Mouse (Mus musculus) thymus, postnatal 0 days (tissue): ENCODE data around the gene Zfp503. TPM values are rescaled to one million over a fixed set of nuclear protein-coding genes. Genes with fewer than 3 reads are reported as not detected.

ENCODE experiments used
- DNase-seq: peaks from one replicate; pipeline ENCODE4 v3.0.0-alpha.2; 2015; ENCODE audit warnings: low spot score
- microRNA-seq: library from miRNA; unstranded; fragments of <30 nt; microRNA quantifications from one replicate; pipeline ENCODE4, GENCODE M21; 2016; ENCODE audit warnings: borderline number of aligned reads
- polyA plus RNA-seq: library from polyadenylated mRNA; unstranded; fragments of >200 nt; fragmentation: Nextera tagmentation; extraction: Ambion mirVana; gene quantifications from 2 replicates; pipeline ENCODE4 v1.2.1, GENCODE M21; 2015

Gene Zfp503
- polyA plus RNA-seq, 1 experiment from 2014 or later, result 3.0 TPM

DNA sequence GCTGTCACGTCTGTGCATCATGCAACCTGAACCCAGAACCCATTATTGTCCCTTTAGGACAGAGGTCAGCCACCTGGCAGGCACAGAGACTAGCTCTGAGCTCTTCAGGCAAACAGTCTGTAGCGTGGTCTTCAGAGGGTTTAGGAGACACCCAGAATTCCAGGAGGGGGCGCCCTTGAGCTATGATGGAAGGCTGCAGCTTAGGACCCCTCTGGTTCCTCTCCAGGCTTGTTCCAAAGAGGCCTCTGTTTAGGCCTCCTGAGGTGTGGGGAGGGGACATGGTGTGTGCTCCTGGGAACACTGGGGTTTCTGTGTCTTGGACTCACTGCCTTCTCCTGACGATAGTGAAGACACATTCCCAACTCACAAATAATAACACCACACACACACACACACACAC is 20.4 kb downstream of the Zfp503 start:
- peak; percentile 67 for DNase-seq

DNA sequence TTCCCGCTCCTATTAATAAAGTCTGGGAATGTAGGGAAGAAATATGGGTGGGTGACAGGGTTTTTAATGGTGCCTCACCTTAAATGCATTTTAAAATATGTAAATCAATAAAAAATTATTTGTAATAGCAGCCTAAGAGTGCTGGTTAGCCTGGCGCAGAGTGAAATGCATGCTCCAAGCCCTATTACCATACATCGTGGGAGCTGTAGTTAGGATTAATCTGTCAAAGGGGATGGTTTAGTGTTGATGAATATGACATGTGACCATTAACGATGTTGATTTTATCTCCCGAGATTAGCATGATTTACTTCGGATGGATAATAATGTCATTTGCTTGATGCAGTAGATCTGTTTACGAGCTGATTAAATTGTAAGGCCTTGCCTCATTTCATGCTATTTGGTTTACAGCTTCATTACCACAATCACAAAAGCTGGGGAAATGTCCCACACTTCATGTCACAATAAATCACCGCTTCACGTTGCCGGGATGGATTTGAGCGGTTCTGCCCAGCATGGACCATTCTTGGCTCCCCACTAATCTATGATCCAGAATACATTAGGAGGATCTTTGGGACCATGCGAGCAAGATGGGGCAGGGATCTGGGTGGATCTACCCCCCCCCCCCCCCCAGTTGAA is 21.9 kb downstream of the Zfp503 start:
- DNase-seq, result no peak

DNA sequence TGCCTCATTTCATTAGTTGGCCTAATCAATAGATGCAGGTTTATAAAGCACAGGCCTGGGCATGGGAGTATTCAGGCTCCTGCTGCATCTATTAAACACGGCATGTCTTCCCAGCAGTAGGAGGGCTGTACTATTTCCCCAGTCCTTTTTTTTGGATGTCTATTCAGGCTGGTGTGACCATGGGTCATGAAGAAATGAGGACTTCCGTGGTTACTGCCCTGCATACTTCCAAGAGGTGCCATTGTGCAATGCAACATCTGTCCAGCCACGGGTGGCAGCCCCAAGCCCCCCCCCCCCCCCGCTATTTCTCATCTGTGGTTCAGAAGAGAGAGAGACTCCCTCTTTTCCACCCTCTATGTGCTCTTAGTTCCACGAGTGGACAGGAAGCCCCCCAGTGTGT is 23.1 kb downstream of the Zfp503 start:
- no peak for DNase-seq

DNA sequence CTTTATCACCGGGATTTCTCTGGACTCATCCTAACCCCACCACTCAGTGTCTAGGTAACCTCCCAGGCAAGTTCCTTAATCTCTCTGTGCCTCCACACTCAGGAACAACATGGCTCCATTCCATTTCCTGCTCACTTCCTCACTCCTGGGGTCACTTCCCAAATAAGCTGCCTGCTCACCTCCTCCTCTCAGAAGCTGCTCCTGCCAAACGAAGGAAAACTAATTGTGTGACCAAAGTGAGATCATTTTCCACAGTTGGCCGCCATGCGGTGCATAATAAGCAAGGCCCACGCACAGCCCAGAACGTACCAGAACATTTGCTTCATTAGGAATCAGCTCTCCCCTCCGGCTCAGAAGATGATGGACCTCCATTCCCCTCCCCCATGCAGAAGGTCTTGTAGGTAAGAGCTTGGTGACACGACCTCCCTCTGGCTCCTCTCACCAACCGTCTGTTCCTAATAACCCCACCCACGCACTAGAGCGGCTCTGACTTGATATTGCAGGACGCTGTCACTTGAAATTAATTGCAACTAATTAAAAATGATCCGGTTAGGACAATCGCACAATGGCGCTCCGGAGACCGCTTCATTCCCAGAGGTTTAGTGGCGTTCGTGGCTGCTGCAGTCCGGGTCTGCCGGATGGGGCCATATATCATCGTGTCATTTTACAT is 26.9 kb downstream of the Zfp503 start:
- no peak for DNase-seq

DNA sequence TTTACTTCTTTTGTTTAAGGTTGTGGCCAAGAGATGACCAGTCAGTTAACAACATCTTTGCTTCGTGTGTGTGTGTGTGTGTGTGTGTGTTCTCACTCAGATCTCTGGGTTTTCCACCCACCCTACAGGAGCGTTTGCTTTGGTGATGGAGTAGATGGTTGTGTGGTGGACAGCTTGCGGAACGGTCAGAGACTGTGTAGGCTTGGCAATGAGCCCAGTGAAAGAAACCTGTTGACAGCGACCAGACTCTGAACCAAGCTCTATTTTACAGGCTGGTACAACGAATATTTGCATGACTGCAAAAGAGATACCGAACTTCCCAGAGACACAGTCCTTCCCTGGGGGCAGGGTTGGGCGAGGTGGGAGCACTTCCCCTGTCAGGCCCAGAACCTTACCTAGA is 30.2 kb downstream of the Zfp503 start:
- no peak for DNase-seq

DNA sequence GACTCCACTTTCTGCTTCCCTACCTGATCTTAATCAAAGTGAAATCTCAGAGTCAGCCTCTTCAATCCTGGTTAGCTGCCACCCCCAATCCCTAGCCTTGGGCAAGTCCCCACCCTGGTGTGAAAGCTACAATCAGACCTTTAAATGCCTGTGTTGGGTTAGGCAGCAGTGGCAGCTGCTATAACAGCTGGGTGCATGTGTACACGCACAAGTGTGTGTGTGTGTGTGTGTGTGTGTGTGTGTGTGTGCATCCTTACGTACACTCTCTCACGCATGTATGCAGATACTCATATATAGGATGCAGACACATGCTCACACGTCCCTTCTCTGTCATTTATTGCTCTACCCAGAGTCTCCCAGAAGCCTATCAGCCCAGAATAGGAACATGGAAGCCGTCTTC is 30.8 kb downstream of the Zfp503 start:
- no peak for DNase-seq

DNA sequence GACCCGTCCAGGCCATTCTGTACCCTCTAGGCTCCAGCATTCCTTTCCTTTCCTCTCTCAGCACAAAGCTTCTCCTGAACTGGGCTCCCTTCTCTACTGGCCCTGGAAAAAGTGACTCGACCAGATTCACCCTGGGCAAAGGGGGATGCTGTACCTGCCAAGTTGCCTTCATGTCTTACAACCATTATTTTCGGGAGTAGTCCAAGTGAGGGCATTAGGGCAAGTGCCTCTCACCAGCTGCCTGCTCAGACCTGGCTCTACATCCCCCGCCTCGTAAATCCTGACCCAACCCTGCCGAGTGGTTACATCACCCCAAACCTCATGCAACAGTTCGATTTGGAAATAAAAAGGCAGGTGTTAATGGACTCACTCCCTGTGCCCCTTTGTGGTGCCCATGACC is 36.9 kb downstream of the Zfp503 start:
- DNase-seq, result no peak

DNA sequence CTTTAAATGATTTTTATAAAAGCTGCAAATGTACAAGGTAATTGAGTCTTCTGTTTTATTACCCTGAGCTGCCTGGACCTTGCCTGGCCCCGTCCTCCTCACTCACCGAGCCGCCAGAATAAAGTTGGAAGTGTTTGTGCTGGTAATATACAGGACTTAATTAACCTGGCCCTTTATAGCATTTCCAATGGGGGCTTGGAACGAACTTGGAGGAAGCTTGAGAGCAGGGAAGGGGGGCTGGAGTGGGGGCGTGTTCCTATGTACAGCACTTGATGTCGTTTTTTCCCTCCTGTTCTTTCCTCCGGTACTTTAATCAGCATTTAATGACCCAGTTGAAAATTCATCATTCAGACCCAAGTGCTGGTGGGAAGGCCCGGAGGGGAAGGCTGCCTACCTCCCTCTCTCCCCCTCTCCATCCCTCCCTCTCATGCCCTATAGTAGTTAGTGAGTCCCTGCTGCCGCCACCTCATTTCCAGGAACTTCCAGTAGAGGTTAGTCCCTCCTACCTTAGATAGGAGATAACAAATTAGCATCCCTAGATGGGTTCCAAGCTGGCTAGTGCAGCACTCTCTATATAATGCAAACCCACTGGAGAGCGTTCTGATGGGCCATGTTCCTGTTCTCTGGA is 37.4 kb downstream of the Zfp503 start:
- DNase-seq, result no peak

DNA sequence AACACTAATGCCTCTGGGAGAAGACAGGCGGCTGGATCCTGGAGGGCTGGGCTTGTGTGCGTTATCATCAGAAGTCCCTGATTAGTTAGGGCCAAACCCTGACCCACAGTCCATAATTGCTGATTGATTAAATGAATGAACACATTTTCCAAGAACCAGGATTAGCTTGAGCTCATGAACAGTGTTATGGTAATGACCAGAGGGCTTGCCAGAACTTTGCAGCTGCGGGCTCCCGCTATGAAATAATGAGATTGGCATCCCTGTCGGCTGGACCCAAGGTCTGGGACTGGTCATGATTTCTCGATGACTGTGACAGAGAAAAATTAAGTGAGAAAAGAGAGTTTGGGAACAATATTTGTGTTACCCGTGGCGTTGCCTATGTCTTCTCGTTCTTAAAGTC is 44.5 kb downstream of the Zfp503 start:
- DNase-seq, result no peak

DNA sequence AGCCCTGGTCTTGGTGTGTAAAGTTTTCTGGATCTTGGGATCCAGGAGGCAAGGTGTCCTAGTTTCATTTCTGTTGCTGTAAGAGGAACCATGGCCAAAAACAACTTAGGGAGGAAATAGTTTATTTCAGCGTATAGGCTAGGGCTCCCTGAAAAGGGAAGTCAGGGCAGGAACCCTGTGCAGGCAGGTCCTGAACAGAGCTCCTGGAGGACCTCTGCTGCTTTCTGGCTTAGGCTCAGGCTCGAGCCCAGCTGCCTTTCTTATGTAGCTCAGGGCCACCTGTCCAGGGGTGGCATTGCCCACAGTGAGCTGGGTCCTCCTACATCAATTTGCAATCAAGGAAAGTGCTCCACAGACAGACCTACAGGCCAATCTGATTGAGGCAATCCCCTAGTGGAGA is 47.8 kb downstream of the Zfp503 start:
- DNase-seq, result no peak

DNA sequence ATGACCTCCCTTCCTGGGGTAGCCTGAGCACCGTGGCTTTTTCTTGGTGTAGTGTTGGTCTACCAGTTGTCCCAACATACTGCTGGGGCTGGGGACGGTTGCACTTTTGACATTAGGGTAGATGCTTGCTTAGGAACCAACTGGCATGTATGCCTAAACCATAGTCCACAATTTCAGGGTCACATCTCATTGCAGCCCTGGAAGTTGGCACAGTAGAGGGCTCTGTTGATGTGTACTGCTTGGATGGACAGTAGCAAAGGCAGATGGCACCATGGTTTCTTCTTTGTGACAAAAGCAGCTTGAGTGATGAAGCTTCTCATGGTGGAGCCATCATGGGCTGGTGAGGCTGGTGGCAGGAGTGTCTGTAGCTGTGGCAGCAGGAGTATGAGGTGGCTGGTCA is 52.3 kb downstream of the Zfp503 start:
- no peak for DNase-seq

DNA sequence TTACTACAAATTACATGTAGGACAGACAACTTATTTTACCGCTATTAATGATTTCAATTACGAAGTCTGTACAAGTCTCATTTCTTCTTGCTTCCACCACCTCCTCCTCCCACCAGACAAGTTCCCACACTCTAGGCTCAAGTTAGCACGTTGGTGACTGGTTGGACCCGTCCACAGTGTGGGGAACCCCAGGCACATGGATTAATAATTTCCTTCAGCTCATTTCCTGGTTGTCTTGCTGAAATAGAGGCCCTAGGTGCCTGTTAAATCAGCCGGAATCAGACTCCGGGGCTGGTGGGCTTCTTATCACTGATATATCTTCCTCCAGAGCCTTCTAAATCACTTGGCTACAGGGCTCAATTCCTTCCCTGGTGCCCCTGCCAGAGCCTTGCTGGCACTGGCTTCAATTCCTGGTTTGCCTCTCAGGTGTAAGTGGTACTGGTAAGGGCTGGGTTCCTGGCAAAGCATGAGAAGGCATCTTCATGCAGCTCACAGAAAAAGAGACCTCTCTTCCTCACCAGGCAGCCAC is 53.2 kb downstream of the Zfp503 start:
- DNase-seq, result no peak

Small RNA genes within 50 kb of the gene (microRNA-seq; reads per million reads assigned to microRNA genes)
- not detected for gene Gm27532

Other genes with a start within 250 kb of the Zfp503 start
- gene Samd8, start 239.1 kb downstream of the Zfp503 start, polyA plus RNA-seq, result 6.6 and 7.2 TPM in 2 replicates
- gene Dusp13, start 238.4 kb downstream of the Zfp503 start, polyA plus RNA-seq, result 0.42 TPM in 1 of 2 replicates, not detected in the other
- 266 and 279 TPM in 2 replicates for gene Vdac2, start 164.4 kb downstream of the Zfp503 start, polyA plus RNA-seq
- gene Comtd1, start 140.6 kb downstream of the Zfp503 start, polyA plus RNA-seq, result 26.3 and 29.1 TPM in 2 replicates
- gene Lrmda, start 30.1 kb upstream of the Zfp503 start, polyA plus RNA-seq, result 0.21 and 0.32 TPM in 2 replicates